Mouse (Mus musculus) thymus, adult 2 months (tissue): ENCODE results near the gene Ndufs4. TPM values are rescaled to one million over a fixed set of nuclear protein-coding genes. Genes with fewer than 3 reads are reported as not detected.
"Not testable (repeated sequence)": the region's sequence is repeated elsewhere in the genome, so short reads cannot be mapped to it uniquely, and the experiment has no call there.

Experiments
- DNase-seq: peaks from one replicate; pipeline ENCODE4 v3.0.0; 2021
- H3K27ac ChIP-seq: fragments of 200-500 bp; 2 replicates; pipeline ENCODE4 v1.5.1; 2012; ENCODE audit warnings: low read length, control low read depth; ENCODE audit not compliant: control insufficient read depth, insufficient read depth
- H3K27me3 ChIP-seq: fragments of 200-500 bp; 2 replicates; pipeline ENCODE4 v1.6.1; 2012; ENCODE audit warnings: mild to moderate bottlenecking, low read length, moderate library complexity, mixed read lengths; ENCODE audit not compliant: control insufficient read depth, insufficient read depth
- H3K36me3 ChIP-seq: fragments of 200-500 bp; 2 replicates; pipeline ENCODE4 v1.6.1; 2012; ENCODE audit warnings: mild to moderate bottlenecking, low read length, moderate library complexity; ENCODE audit not compliant: control insufficient read depth, insufficient read depth
- H3K4me1 ChIP-seq: fragments of 200-500 bp; replicated peaks from 2 replicates; pipeline ENCODE4 v1.6.1; 2012; ENCODE audit warnings: low read length; ENCODE audit not compliant: control insufficient read depth, insufficient read depth
- H3K4me3 ChIP-seq: fragments of 200-500 bp; 2 replicates; pipeline ENCODE4 v1.5.1; 2012; ENCODE audit warnings: mild to moderate bottlenecking, low read length, control low read depth, moderate library complexity; ENCODE audit not compliant: control insufficient read depth, insufficient read depth
- CTCF ChIP-seq: fragments of 200-500 bp; IDR thresholded peaks from 2 replicates; pipeline ENCODE4 v1.5.1; 2012; ENCODE audit warnings: mild to moderate bottlenecking, control low read depth, low read length, moderate library complexity, borderline replicate concordance; ENCODE audit not compliant: control insufficient read depth, poor library complexity, insufficient read depth; ENCODE audit errors: extremely low read depth
- POLR2A ChIP-seq: fragments of 200-500 bp; IDR thresholded peaks from 2 replicates; pipeline ENCODE4 v1.6.1; 2012; ENCODE audit warnings: mild to moderate bottlenecking, low read length, control low read depth, moderate library complexity; ENCODE audit not compliant: control insufficient read depth, poor library complexity, insufficient read depth; ENCODE audit errors: extremely low read depth
- WGBS: fragments of 180-500 bp; shearing (Covaris S2); methylation state at CpG from one replicate; pipeline ENCODE4 v1.1.7; 2018; 5-methylcytosine and 5-hydroxymethylcytosine counted together
- polyA plus RNA-seq: library from polyadenylated mRNA; depleted of rRNA; stranded (reverse); fragments of >200 nt; gene quantifications from 2 replicates; pipeline ENCODE4 v1.2.3, GENCODE M21; 2012

Ndufs4 gene
- polyA plus RNA-seq, 1 experiment: 54.9 TPM

DNA sequence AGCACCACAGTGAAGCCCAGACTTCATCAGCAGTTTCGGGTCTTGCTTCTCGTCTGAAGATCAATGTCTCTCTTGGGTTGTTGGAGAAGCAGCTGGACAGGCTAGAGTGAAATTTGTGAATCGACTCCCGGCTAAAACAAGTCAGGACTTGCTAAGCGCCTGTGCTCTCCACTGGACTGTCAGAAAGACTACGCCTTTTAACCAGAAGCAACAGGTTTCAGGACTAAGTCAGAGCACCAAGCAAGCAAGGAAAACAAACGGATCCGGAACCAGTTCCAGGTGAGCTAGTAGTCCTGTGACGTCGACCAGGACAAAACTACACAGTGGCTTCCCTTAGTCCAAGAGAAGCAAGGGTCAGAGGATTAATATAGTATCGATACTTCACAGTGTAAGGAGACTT, 77.5 kb downstream of the Ndufs4 start:
- Histone ChIP-seq H3K4me1 (no peaks in the 10 kb centered on the region), H3K27ac (no peak overlapping the region), H3K36me3 (peaks cover 4% of the 10 kb centered on the region; the same call in 1 of the 2 replicates), H3K27me3 (no peaks in the 10 kb centered on the region), H3K4me3 (no peak overlapping the region)
- 94% methylated on average over 11 of the region's 11 CpGs for WGBS
- TF ChIP-seq POLR2A: no peak
- TF ChIP-seq CTCF: no peak
- no peak for DNase-seq

DNA sequence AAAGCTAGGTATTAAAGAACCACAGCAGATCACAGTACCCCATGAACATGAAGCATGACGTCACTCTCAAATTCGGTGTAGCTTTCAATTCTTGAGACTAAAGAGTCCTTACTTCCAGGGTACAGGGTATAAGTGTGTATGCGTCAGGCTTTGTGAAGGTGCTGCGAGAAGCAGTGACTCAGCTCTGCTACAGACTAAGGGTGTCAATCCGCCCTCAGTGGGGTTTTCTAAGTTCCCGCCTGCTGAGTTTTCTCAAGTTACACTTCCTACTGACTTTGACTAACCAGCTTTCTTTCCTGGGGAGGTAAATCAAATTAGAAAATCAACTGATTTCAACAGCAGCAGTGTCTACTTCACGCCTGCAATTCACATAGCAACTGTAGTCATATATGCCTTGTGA, 83.4 kb downstream of the Ndufs4 start:
- Histone ChIP-seq H3K4me1 (no peaks in the 10 kb centered on the region), H3K27me3 (no peaks in the 10 kb centered on the region), H3K36me3 (no peaks in the 10 kb centered on the region), H3K4me3 (no peak overlapping the region), H3K27ac (no peak overlapping the region)
- DNase-seq: no peak
- TF ChIP-seq POLR2A (no peak), CTCF (no peak)
- 95% methylated on average over 7 of the region's 7 CpGs for WGBS

DNA sequence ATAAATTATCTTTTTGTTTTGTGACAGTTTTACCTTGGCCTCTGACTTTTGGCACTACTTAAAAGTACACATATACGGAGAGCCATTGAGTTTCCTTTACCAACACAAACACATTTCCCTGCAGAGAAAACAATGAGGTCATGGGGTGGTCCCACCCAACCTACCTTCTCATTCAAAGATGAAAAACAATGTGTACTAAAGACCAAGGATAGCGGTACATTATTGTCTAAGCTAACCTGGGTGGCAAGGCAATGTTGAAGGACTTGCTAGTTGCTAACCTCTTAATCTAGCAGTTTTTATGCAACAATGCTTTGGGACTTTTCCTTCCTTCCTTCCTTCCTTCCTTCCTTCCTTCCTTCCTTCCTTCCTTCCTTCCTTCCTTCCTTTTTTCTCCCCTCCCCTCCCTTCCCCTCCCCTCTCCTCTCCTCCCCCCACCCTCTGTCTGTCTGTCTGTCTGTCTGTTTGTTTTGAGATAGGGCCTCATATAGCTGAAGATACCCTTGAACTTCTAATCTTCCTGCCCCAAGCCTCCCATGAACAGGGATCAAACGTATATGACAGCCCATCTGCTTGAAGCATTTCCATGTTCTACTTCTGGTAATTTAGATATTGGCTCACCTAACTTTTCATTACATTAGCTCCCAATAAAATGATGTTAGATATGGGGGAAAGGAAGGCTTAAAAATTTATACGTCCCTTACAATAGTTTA, 84.4 kb downstream of the Ndufs4 start:
- DNase-seq: no peak
- H3K27ac ChIP-seq: no peak overlapping the region
- H3K4me3 ChIP-seq: no peak overlapping the region
- 96% methylated on average over 4 of the region's 4 CpGs for WGBS
- H3K4me1 ChIP-seq: no peaks in the 10 kb centered on the region
- H3K36me3 ChIP-seq: 0 out of 2 replicates have a peak, but pooled peaks cover 5% of the 10 kb centered on the region
- H3K27me3 ChIP-seq: no peaks in the 10 kb centered on the region
- TF ChIP-seq POLR2A (no peak), CTCF (no peak)

DNA sequence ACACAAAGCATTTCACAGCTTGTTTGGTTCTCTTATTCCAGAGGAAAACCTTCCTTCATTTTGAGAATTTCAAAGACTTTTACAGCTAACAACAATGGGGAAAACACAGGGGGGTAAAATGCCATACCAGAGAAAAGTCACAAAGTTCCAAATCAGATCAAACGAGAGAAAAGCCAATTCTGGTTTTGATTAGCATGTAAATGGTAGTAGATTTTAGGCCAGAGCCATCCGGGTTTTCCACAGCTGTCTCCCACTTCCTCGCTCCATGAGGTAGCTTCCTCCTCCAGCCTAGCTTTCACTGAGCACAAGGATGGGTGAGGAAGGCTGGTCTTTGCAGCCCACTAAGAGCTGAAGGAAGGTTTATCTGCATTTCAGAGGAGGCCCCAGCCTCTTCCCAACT, 90.3 kb downstream of the Ndufs4 start:
- Histone ChIP-seq H3K36me3 (0 out of 2 replicates have a peak, but pooled peaks cover 5% of the 10 kb centered on the region), H3K4me3 (no peak overlapping the region), H3K4me1 (no peaks in the 10 kb centered on the region), H3K27ac (no peak overlapping the region), H3K27me3 (no peaks in the 10 kb centered on the region)
- no peak for TF ChIP-seq CTCF
- 98% methylated on average over 3 of the region's 3 CpGs for WGBS
- DNase-seq: no peak

DNA sequence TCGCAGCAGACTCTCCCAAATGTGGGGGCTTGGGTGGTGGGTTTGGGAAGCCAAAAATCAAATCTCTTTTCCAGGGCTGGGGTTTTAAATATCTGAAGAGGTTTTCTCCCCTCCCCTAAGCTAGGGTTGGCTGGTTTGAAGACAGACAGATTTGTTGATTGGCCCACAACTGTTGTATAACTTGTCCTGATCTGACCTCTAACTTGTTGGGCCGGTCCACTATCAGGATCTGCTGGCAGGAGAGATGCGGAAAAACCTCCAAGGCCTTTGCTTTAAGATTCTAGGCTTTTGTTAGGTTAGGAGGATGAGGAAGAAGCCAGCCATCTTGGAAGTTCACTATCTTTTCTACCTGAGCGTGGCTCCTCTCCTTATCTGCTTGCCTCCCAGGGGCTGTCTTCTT, 91.5 kb downstream of the Ndufs4 start:
- Histone ChIP-seq H3K36me3 (0 out of 2 replicates have a peak, but pooled peaks cover 5% of the 10 kb centered on the region), H3K4me3 (no peak overlapping the region), H3K27ac (no peak overlapping the region), H3K4me1 (no peaks in the 10 kb centered on the region), H3K27me3 (no peaks in the 10 kb centered on the region)
- TF ChIP-seq POLR2A (no peak), CTCF (no peak)
- no peak for DNase-seq
- WGBS: 95% methylated on average over 4 of the region's 4 CpGs

DNA sequence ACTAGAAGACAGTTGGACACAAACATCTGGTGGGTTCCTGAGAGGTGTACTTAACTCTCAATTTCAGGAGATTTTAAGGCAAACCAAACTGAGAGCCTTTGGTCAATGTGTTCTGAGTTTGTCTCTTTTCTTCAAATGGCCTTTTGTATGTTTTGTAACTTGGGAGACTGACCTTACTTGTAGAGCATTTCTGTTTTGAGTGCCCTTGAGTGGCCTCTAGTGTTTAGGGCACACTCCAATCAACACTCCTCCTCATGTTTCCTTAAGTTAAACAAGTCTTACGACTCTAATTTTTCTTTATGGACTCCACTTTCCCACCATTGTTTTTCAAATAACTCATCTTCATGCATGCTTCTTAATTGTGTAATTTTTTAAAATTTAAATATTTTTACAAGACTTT, 98.6 kb downstream of the Ndufs4 start:
- no peaks in the 10 kb centered on the region for H3K27me3 ChIP-seq
- peaks cover 17% of the 10 kb centered on the region for H3K36me3 ChIP-seq
- WGBS: 100% methylated on average over 1 of the region's 1 CpGs
- no peak overlapping the region for H3K4me3 ChIP-seq
- no peak for TF ChIP-seq POLR2A
- DNase-seq: no peak
- no peak overlapping the region for H3K27ac ChIP-seq
- no peaks in the 10 kb centered on the region for H3K4me1 ChIP-seq

DNA sequence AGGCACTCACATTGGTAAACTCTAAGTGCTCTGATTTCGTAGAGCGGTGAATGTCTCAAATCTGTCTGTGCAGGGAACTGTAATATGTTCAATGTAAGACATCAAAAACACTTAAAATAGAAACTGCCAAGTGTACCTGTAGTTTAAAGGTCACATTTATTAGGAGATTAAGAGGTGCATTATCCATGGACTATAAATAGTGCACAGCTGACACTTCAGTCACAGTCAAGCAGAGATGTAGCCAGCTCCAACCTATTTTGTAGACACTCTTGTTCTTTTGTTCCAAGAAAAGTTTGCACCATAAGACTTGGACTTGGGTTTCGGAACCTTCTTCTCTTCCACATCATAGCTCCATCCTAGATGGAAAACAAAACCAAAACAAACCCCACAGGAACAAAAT, 99.5 kb downstream of the Ndufs4 start:
- H3K36me3 ChIP-seq: peaks cover 22% of the 10 kb centered on the region
- WGBS: over 99% methylated on average over 3 of the region's 3 CpGs
- H3K4me3 ChIP-seq: no peak overlapping the region
- TF ChIP-seq POLR2A: no peak
- no peak for TF ChIP-seq CTCF
- H3K27ac ChIP-seq: no peak overlapping the region
- H3K4me1 ChIP-seq: no peaks in the 10 kb centered on the region
- no peak for DNase-seq
- H3K27me3 ChIP-seq: no peaks in the 10 kb centered on the region

DNA sequence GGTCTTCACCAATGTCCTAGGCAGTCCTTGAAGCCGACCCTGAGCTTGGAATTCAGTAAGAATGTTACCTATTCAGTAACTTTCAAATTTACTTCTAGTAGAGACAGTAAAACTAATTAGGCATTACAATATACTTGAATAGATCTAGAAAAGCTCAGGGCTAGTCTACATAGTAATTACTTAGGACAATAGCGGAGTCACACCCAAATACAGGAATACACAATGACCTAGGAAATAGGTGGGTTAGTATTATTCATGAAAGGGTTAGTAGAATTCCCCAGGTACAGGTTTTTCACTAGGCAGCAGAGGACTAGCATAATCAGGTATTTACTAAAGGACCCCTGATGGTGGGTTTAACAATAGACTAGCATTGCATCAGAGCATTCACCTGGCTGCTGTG, 109.4 kb downstream of the Ndufs4 start:
- H3K4me1 ChIP-seq, H3K27me3 ChIP-seq, DNase-seq, H3K36me3 ChIP-seq, H3K4me3 ChIP-seq, H3K27ac ChIP-seq: not testable (repeated sequence)
- 98% methylated on average over 2 of the region's 2 CpGs for WGBS
